ENCODE assay signal across 10 mouse cellular contexts in genomic region chr3:98089702-98090101, GRCm38 (mm10).
DNase-seq lines count a peak whose midpoint lies in the region; ATAC-seq and TF ChIP-seq lines count a peak whose summit lies in the region.
"Had no signal": no experiment of that assay in that cellular context is flagged by ENCODE, and none has a peak within 500 bp of the region (broad histone marks: within the 10 kb centered on the region; RNA-seq: fewer than 3 reads in every experiment).

No protein-coding gene starts in this region.

- ATAC-seq in heart, embryonic 13.5 days (ENCODE audit: extremely low read depth, insufficient number of reproducible peaks, low FRiP score, low TSS enrichment) = no peak
- ATAC-seq in liver, postnatal 0 days = no peak
- ATAC-seq in embryonic facial prominence, embryonic 12.5 days (ENCODE audit: insufficient number of reproducible peaks, insufficient read depth, low FRiP score, low TSS enrichment) = no peak
- ATAC-seq in limb, embryonic 15.5 days (ENCODE audit: insufficient number of reproducible peaks, low FRiP score, low TSS enrichment, low read depth) = peak; percentile 33; the same call in 1 of the 2 replicates

- peak overlapping the region; percentile 56; the same call in 1 of the 2 replicates for H3K27ac ChIP-seq in heart, embryonic 13.5 days (replicated peaks)
- H3K27ac ChIP-seq in liver, adult 2 months (replicated peaks; ENCODE audit: insufficient read depth, low read depth, low read length) = no peak overlapping the region
- no peak overlapping the region for H3K27ac ChIP-seq in liver, postnatal 0 days (ENCODE audit: low read depth)
- peak overlapping the region; percentile 32; the same call in 1 of the 2 replicates for H3K27ac ChIP-seq in embryonic facial prominence, embryonic 12.5 days
- peak overlapping the region; percentile 74 for H3K27ac ChIP-seq in limb, embryonic 15.5 days

- intact Hi-C loops in heart, postnatal 25 days (cut with DNase I) = no loop called here

- H3K79me2 ChIP-seq in liver, adult 2 months (ENCODE audit: control insufficient read depth, insufficient read depth, low read length) = peaks cover 13% of the 10 kb centered on the region

- H3K36me3 ChIP-seq in heart, embryonic 13.5 days = peaks cover 20% of the 10 kb centered on the region
- peaks cover 2% of the 10 kb centered on the region for H3K36me3 ChIP-seq in liver, adult 2 months (ENCODE audit: control insufficient read depth, insufficient read depth, low read length)
- H3K36me3 ChIP-seq in liver, postnatal 0 days (replicated peaks; ENCODE audit: insufficient read depth, low read length) = peaks cover 19% of the 10 kb centered on the region
- peaks cover 12% of the 10 kb centered on the region; the same call in 1 of the 2 replicates for H3K36me3 ChIP-seq in embryonic facial prominence, embryonic 12.5 days
- H3K36me3 ChIP-seq in limb, embryonic 15.5 days = peaks cover 10% of the 10 kb centered on the region; the same call in 1 of the 2 replicates

- no peak overlapping the region for H3K4me2 ChIP-seq in heart, embryonic 13.5 days
- H3K4me2 ChIP-seq in liver, postnatal 0 days (ENCODE audit: low read depth, low read length) = no peak overlapping the region
- no peak overlapping the region for H3K4me2 ChIP-seq in embryonic facial prominence, embryonic 12.5 days (replicated peaks)
- H3K4me2 ChIP-seq in limb, embryonic 15.5 days = no peak overlapping the region
- H3K4me2 ChIP-seq: heart, embryonic 11.5 days had no signal

- no peak for TF ChIP-seq POLR2A in liver, adult 2 months (IDR thresholded peaks at IDR 0.05; ENCODE audit: extremely low read depth, insufficient read depth, low read length)

- TF ChIP-seq EP300 in liver, postnatal 0 days (IDR thresholded peaks at IDR 0.05; ENCODE audit: low read depth) = no peak

- no peak for TF ChIP-seq CTCF in liver, adult 2 months (IDR thresholded peaks at IDR 0.05; ENCODE audit: low read depth, low read length)
- TF ChIP-seq CTCF in liver, postnatal 0 days (IDR thresholded peaks at IDR 0.05; ENCODE audit: low read depth) = no peak

- peaks cover 68% of the 10 kb centered on the region for H3K4me1 ChIP-seq in heart, embryonic 13.5 days
- peaks cover 18% of the 10 kb centered on the region for H3K4me1 ChIP-seq in liver, adult 2 months (ENCODE audit: control insufficient read depth, insufficient read depth, low read length)
- H3K4me1 ChIP-seq in liver, postnatal 0 days (ENCODE audit: insufficient read depth) = peaks cover 19% of the 10 kb centered on the region
- peaks cover 57% of the 10 kb centered on the region for H3K4me1 ChIP-seq in embryonic facial prominence, embryonic 12.5 days
- H3K4me1 ChIP-seq in limb, embryonic 15.5 days = peaks cover 75% of the 10 kb centered on the region

- no peak overlapping the region for H3K9ac ChIP-seq in heart, embryonic 13.5 days
- no peak overlapping the region for H3K9ac ChIP-seq in liver, adult 2 months (ENCODE audit: low read depth, low read length)
- H3K9ac ChIP-seq in liver, postnatal 0 days (replicated peaks) = no peak overlapping the region
- no peak overlapping the region for H3K9ac ChIP-seq in embryonic facial prominence, embryonic 12.5 days
- H3K9ac ChIP-seq in limb, embryonic 15.5 days = no peak overlapping the region

- WGBS in heart, embryonic 13.5 days = 80% methylated on average over 5 of the region's 5 CpGs
- WGBS in liver, adult 2 months = 29% methylated on average over 5 of the region's 5 CpGs
- WGBS in liver, postnatal 0 days (ENCODE audit: insufficient replicate concordance) = 75% methylated on average over 5 of the region's 5 CpGs
- WGBS in embryonic facial prominence, embryonic 12.5 days = 77% methylated on average over 5 of the region's 5 CpGs
- 51% methylated on average over 5 of the region's 5 CpGs for WGBS in limb, embryonic 15.5 days

- H3K27me3 ChIP-seq in heart, embryonic 13.5 days (replicated peaks) = no peaks in the 10 kb centered on the region
- no peaks in the 10 kb centered on the region for H3K27me3 ChIP-seq in liver, adult 2 months (ENCODE audit: control insufficient read depth, insufficient read depth, low read length)
- no peaks in the 10 kb centered on the region for H3K27me3 ChIP-seq in liver, postnatal 0 days (ENCODE audit: insufficient read depth, low read length)
- no peaks in the 10 kb centered on the region for H3K27me3 ChIP-seq in embryonic facial prominence, embryonic 12.5 days
- no peaks in the 10 kb centered on the region for H3K27me3 ChIP-seq in limb, embryonic 15.5 days

- no peak overlapping the region for H3K4me3 ChIP-seq in heart, embryonic 13.5 days
- H3K4me3 ChIP-seq in liver, adult 2 months (ENCODE audit: insufficient read depth, low read depth, low read length) = no peak overlapping the region
- H3K4me3 ChIP-seq in liver, postnatal 0 days (ENCODE audit: low read depth, low read length) = no peak overlapping the region
- H3K4me3 ChIP-seq in embryonic facial prominence, embryonic 12.5 days = no peak overlapping the region
- no peak overlapping the region for H3K4me3 ChIP-seq in limb, embryonic 15.5 days

- H3K9me3 ChIP-seq in heart, embryonic 13.5 days = no peaks in the 10 kb centered on the region
- no peaks in the 10 kb centered on the region for H3K9me3 ChIP-seq in liver, postnatal 0 days (ENCODE audit: low read length)
- no peaks in the 10 kb centered on the region for H3K9me3 ChIP-seq in embryonic facial prominence, embryonic 12.5 days
- H3K9me3 ChIP-seq in limb, embryonic 15.5 days = no peaks in the 10 kb centered on the region

- no peak for DNase-seq in heart, postnatal 25 days (ENCODE audit: low spot score)
- DNase-seq in liver, adult 2 months (ENCODE audit: extremely low read depth, low read depth, low spot score) = peak; percentile 86
- no peak for DNase-seq in liver, postnatal 0 days
- DNase-seq in thymus, postnatal 4 days = no peak
- DNase-seq in c-Kit-positive CD71-positive TER-119-positive erythroid progenitor cells, embryonic 14.5 days (ENCODE audit: low spot score) = no peak
- DNase-seq: kidney, adult 18-20 months had no signal

Comparison
In these comparisons a context has a peak if more than half of its experiments do, and no peak if none do; other contexts are left out.
1. H3K27ac ChIP-seq: peak in heart, embryonic 13.5 days (single experiment), embryonic facial prominence, embryonic 12.5 days (single experiment) and limb, embryonic 15.5 days (single experiment); none in liver, adult 2 months (single experiment) and liver, postnatal 0 days (single experiment).